Mouse (Mus musculus): ENCODE measurements around the gene Figla.

- TF ChIP-seq POLR2A (IDR thresholded peaks at IDR 0.05; ENCODE audit: extremely low read depth, insufficient read depth, low read length) (no peak), CTCF (IDR thresholded peaks at IDR 0.05; ENCODE audit: low read depth, low read length) (no peak)
Observed at GRCm38 (mm10) chr6:86047510-86047909, 31.5 kb downstream of the Figla start.

Measured in liver, adult 2 months (tissue).